Mouse (Mus musculus) kidney, postnatal 36 days (tissue): ENCODE results near the gene Cox18.
"Not testable (repeated sequence)": the region's sequence is repeated elsewhere in the genome, so short reads cannot be mapped to it uniquely, and the experiment has no call there.

Source experiments
- DNase-seq, 2 experiments: peaks; one replicate each; pipeline ENCODE4 v3.0.0; 2021 to 2022; ENCODE audit warnings: mixed read lengths in 2 of 2

Cox18 gene

GRCm38 (mm10) chr5:90223534-90224381 is at the start of gene Cox18:
Gene Cox18 (minus strand): TSS chr5:90224001.
- DNase-seq = peak; percentile 99 to 100

GRCm38 (mm10) chr5:90262230-90262629 is 38.4 kb upstream of the Cox18 start:
- not testable (repeated sequence) for DNase-seq

- no peak for DNase-seq
Observed at GRCm38 (mm10) chr5:90257023-90257422, 33.2 kb upstream of the Cox18 start.

GRCm38 (mm10) chr5:90247503-90247902 is 23.7 kb upstream of the Cox18 start:
- peak; percentile 10 to 39 for DNase-seq

GRCm38 (mm10) chr5:90246987-90247386 is 23.2 kb upstream of the Cox18 start:
- DNase-seq = peak in 1 of 2 experiments; percentile 6

GRCm38 (mm10) chr5:90246567-90246966 is 22.8 kb upstream of the Cox18 start:
- no peak for DNase-seq

GRCm38 (mm10) chr5:90245416-90245815 is 21.6 kb upstream of the Cox18 start:
- no peak for DNase-seq

- no peak for DNase-seq
Observed at GRCm38 (mm10) chr5:90235217-90235616, 11.4 kb upstream of the Cox18 start.

GRCm38 (mm10) chr5:90233305-90233704 is 9.5 kb upstream of the Cox18 start:
- DNase-seq = no peak

GRCm38 (mm10) chr5:90229760-90230159 is 6.0 kb upstream of the Cox18 start:
- DNase-seq = no peak

- DNase-seq = no peak
Observed at GRCm38 (mm10) chr5:90226696-90227095, 2.9 kb upstream of the Cox18 start.

GRCm38 (mm10) chr5:90224730-90225129 is 929 bp upstream of the Cox18 start:
- DNase-seq = no peak

- no peak for DNase-seq
Observed at GRCm38 (mm10) chr5:90222937-90223336, 864 bp downstream of the Cox18 start.

- DNase-seq = no peak
Observed at GRCm38 (mm10) chr5:90217791-90218190, 6.0 kb downstream of the Cox18 start.

GRCm38 (mm10) chr5:90217226-90217625 is 6.6 kb downstream of the Cox18 start:
- no peak for DNase-seq

- no peak for DNase-seq
Observed at GRCm38 (mm10) chr5:90213356-90213755, 10.4 kb downstream of the Cox18 start.

GRCm38 (mm10) chr5:90203168-90203567 is 20.6 kb downstream of the Cox18 start:
- peak; percentile 57 to 61 for DNase-seq

- DNase-seq = no peak
Observed at GRCm38 (mm10) chr5:90202447-90203117, 21.2 kb downstream of the Cox18 start.

- peak in 1 of 2 experiments; percentile 8 for DNase-seq
Observed at GRCm38 (mm10) chr5:90199922-90200632, 23.7 kb downstream of the Cox18 start.

- peak; percentile 51 to 85 for DNase-seq
Observed at GRCm38 (mm10) chr5:90194831-90195230, 29.0 kb downstream of the Cox18 start.

GRCm38 (mm10) chr5:90182782-90183181 is 41.0 kb downstream of the Cox18 start:
- no peak for DNase-seq

- DNase-seq = no peak
Observed at GRCm38 (mm10) chr5:90179094-90179493, 44.7 kb downstream of the Cox18 start.

- no peak for DNase-seq
Observed at GRCm38 (mm10) chr5:90178116-90178515, 45.7 kb downstream of the Cox18 start.
